Mouse (Mus musculus) erythroblast, embryonic 14.5 days (primary cell): ENCODE measurements around the gene Akna. TPM values are rescaled to one million over a fixed set of nuclear protein-coding genes. Genes with fewer than 3 reads are reported as not detected.

Experiments used
- H3K27me3 ChIP-seq: 2 replicates; pipeline ENCODE4 v1.6.1; 2012; ENCODE audit warnings: inconsistent platforms; ENCODE audit not compliant: control insufficient read depth
- H3K36me3 ChIP-seq: 2 replicates; pipeline ENCODE4 v1.6.1; 2012; ENCODE audit warnings: mild to moderate bottlenecking, inconsistent platforms; ENCODE audit not compliant: control insufficient read depth
- H3K4me1 ChIP-seq: 2 replicates; pipeline ENCODE4 v1.6.1; 2012; ENCODE audit warnings: inconsistent platforms; ENCODE audit not compliant: control insufficient read depth
- H3K4me3 ChIP-seq: replicated peaks from 2 replicates; pipeline ENCODE3; 2012; ENCODE audit warnings: moderate library complexity, mild to moderate bottlenecking, inconsistent platforms
- H3K9me3 ChIP-seq: 2 replicates; pipeline ENCODE4 v1.6.1; 2012; ENCODE audit warnings: low read length, inconsistent platforms, mixed read lengths; ENCODE audit not compliant: control insufficient read depth
- GATA1 ChIP-seq: IDR thresholded peaks from 2 replicates; pipeline ENCODE4 v1.6.1; 2012; ENCODE audit warnings: low read length, inconsistent platforms, mixed read lengths
- TAL1 ChIP-seq: IDR thresholded peaks from 3 replicates; pipeline ENCODE4 v1.6.1; 2012; ENCODE audit warnings: low read length, inconsistent platforms, mixed read lengths
- polyA plus RNA-seq: library from polyadenylated mRNA; stranded (reverse); fragments of >175 nt; gene quantifications from 2 replicates; pipeline ENCODE4 v1.2.3, GENCODE M21; 2012

Gene Akna
- polyA plus RNA-seq, 1 experiment, result 1.3 TPM

GRCm38 (mm10) chr4:63405051-63405450 lies 1.9 kb upstream of the Akna start:
- H3K4me1 ChIP-seq, result peaks cover 95% of the 10 kb centered on the region
- TF ChIP-seq GATA1, result no peak
- TF ChIP-seq TAL1, result no peak
- H3K4me3 ChIP-seq, result no peak overlapping the region
- peaks cover 6% of the 10 kb centered on the region for H3K27me3 ChIP-seq
- H3K9me3 ChIP-seq, result no peaks in the 10 kb centered on the region
- H3K36me3 ChIP-seq, result peaks cover 6% of the 10 kb centered on the region

GRCm38 (mm10) chr4:63404205-63404604 lies 1.1 kb upstream of the Akna start:
- Histone ChIP-seq H3K36me3 (peaks cover 6% of the 10 kb centered on the region), H3K4me1 (peaks cover 95% of the 10 kb centered on the region), H3K4me3 (no peak overlapping the region), H3K27me3 (peaks cover 4% of the 10 kb centered on the region), H3K9me3 (no peaks in the 10 kb centered on the region)
- TF ChIP-seq TAL1 (no peak), GATA1 (no peak)

GRCm38 (mm10) chr4:63402558-63402957 lies 596 bp downstream of the Akna start:
- TF ChIP-seq GATA1, result no peak
- no peak for TF ChIP-seq TAL1
- Histone ChIP-seq H3K36me3 (peaks cover 18% of the 10 kb centered on the region), H3K27me3 (no peaks in the 10 kb centered on the region), H3K9me3 (no peaks in the 10 kb centered on the region), H3K4me3 (peak overlapping the region; percentile 33), H3K4me1 (peaks cover 88% of the 10 kb centered on the region)

- peaks cover 86% of the 10 kb centered on the region for H3K4me1 ChIP-seq
- no peak overlapping the region for H3K4me3 ChIP-seq
- H3K27me3 ChIP-seq, result no peaks in the 10 kb centered on the region
- no peaks in the 10 kb centered on the region for H3K9me3 ChIP-seq
- no peak for TF ChIP-seq TAL1
- no peak for TF ChIP-seq GATA1
- peaks cover 19% of the 10 kb centered on the region for H3K36me3 ChIP-seq
These were observed 1.1 kb downstream of the Akna start for GRCm38 (mm10) chr4:63402056-63402455.

- Histone ChIP-seq H3K36me3 (peaks cover 19% of the 10 kb centered on the region), H3K9me3 (no peaks in the 10 kb centered on the region), H3K27me3 (no peaks in the 10 kb centered on the region), H3K4me1 (peaks cover 82% of the 10 kb centered on the region), H3K4me3 (no peak overlapping the region)
- TF ChIP-seq TAL1, result no peak
- TF ChIP-seq GATA1, result no peak
These were observed 1.5 kb downstream of the Akna start for GRCm38 (mm10) chr4:63401620-63402019.

GRCm38 (mm10) chr4:63400541-63401306 lies 2.4 kb downstream of the Akna start:
- TF ChIP-seq TAL1 (no peak), GATA1 (no peak)
- Histone ChIP-seq H3K4me1 (peaks cover 73% of the 10 kb centered on the region), H3K27me3 (no peaks in the 10 kb centered on the region), H3K9me3 (no peaks in the 10 kb centered on the region), H3K4me3 (no peak overlapping the region), H3K36me3 (peaks cover 26% of the 10 kb centered on the region)

GRCm38 (mm10) chr4:63399691-63400270 lies 3.4 kb downstream of the Akna start:
- no peak overlapping the region for H3K4me3 ChIP-seq
- no peaks in the 10 kb centered on the region for H3K9me3 ChIP-seq
- peaks cover 63% of the 10 kb centered on the region for H3K4me1 ChIP-seq
- peaks cover 33% of the 10 kb centered on the region for H3K36me3 ChIP-seq
- TF ChIP-seq TAL1, result no peak
- no peak for TF ChIP-seq GATA1
- H3K27me3 ChIP-seq, result no peaks in the 10 kb centered on the region

GRCm38 (mm10) chr4:63398854-63399609 lies 4.1 kb downstream of the Akna start:
- Histone ChIP-seq H3K27me3 (no peaks in the 10 kb centered on the region), H3K36me3 (peaks cover 41% of the 10 kb centered on the region), H3K4me3 (no peak overlapping the region), H3K4me1 (peaks cover 56% of the 10 kb centered on the region), H3K9me3 (no peaks in the 10 kb centered on the region)
- TF ChIP-seq GATA1, result no peak

GRCm38 (mm10) chr4:63397981-63398537 lies 5.1 kb downstream of the Akna start:
- no peaks in the 10 kb centered on the region for H3K27me3 ChIP-seq

More at GRCm38 (mm10) chr4:63397981-63398537, 5.1 kb downstream of the Akna start:
- peaks cover 49% of the 10 kb centered on the region for H3K36me3 ChIP-seq
- no peak overlapping the region for H3K4me3 ChIP-seq
- no peak for TF ChIP-seq TAL1
- no peak for TF ChIP-seq GATA1
- peaks cover 46% of the 10 kb centered on the region for H3K4me1 ChIP-seq
- no peaks in the 10 kb centered on the region for H3K9me3 ChIP-seq
